Mouse (Mus musculus) adrenal gland, postnatal 25 days (tissue): ENCODE data around the gene Cdh23. TPM values are rescaled to one million over a fixed set of nuclear protein-coding genes. Genes with fewer than 3 reads are reported as not detected.

Source experiments
- DNase-seq: peaks from one replicate; pipeline ENCODE4 v3.0.0; 2021; ENCODE audit warnings: mixed read lengths
- total RNA-seq: library from RNA; stranded (reverse); gene quantifications from 2 replicates; pipeline ENCODE4 v1.2.3, GENCODE M21; 2021

The Cdh23 gene
- total RNA-seq, 1 experiment from 2014 or later: 2.8 TPM

- DNase-seq: peak; percentile 73
Observed at GRCm38 (mm10) chr10:60577125-60577919, 119.0 kb downstream of the Cdh23 start.

GRCm38 (mm10) chr10:60574851-60575250, 121.4 kb downstream of the Cdh23 start:
- no peak for DNase-seq

- no peak for DNase-seq
Observed at GRCm38 (mm10) chr10:60571491-60571890, 124.8 kb downstream of the Cdh23 start.

GRCm38 (mm10) chr10:60566369-60567037, 129.8 kb downstream of the Cdh23 start:
- no peak for DNase-seq

- DNase-seq: no peak
Observed at GRCm38 (mm10) chr10:60564136-60564535, 132.2 kb downstream of the Cdh23 start.

- no peak for DNase-seq
Observed at GRCm38 (mm10) chr10:60562946-60563345, 133.3 kb downstream of the Cdh23 start.

- no peak for DNase-seq
Observed at GRCm38 (mm10) chr10:60558491-60558927, 137.8 kb downstream of the Cdh23 start.

GRCm38 (mm10) chr10:60552951-60553635, 143.2 kb downstream of the Cdh23 start:
- no peak for DNase-seq

- no peak for DNase-seq
Observed at GRCm38 (mm10) chr10:60539164-60539914, 157.0 kb downstream of the Cdh23 start.

GRCm38 (mm10) chr10:60536098-60536811, 160.0 kb downstream of the Cdh23 start:
- no peak for DNase-seq

- DNase-seq: no peak
Observed at GRCm38 (mm10) chr10:60532502-60532901, 163.8 kb downstream of the Cdh23 start.

- DNase-seq: peak; percentile 28
Observed at GRCm38 (mm10) chr10:60531349-60531748, 164.9 kb downstream of the Cdh23 start.

GRCm38 (mm10) chr10:60530633-60531032, 165.7 kb downstream of the Cdh23 start:
- DNase-seq: no peak

GRCm38 (mm10) chr10:60527949-60528348, 168.3 kb downstream of the Cdh23 start:
- DNase-seq: no peak

- DNase-seq: no peak
Observed at GRCm38 (mm10) chr10:60525081-60525480, 171.2 kb downstream of the Cdh23 start.

- no peak for DNase-seq
Observed at GRCm38 (mm10) chr10:60516286-60516685, 180.0 kb downstream of the Cdh23 start.

- peak; percentile 11 for DNase-seq
Observed at GRCm38 (mm10) chr10:60498538-60498937, 197.8 kb downstream of the Cdh23 start.

GRCm38 (mm10) chr10:60495070-60495469, 201.2 kb downstream of the Cdh23 start:
- no peak for DNase-seq

GRCm38 (mm10) chr10:60491538-60491937, 204.8 kb downstream of the Cdh23 start:
- no peak for DNase-seq

- DNase-seq: no peak
Observed at GRCm38 (mm10) chr10:60481381-60481780, 214.9 kb downstream of the Cdh23 start.

- no peak for DNase-seq
Observed at GRCm38 (mm10) chr10:60474549-60474948, 221.7 kb downstream of the Cdh23 start.
